Comparison of ENCODE assay signal across 14 mouse cellular contexts in the genomic region with DNA sequence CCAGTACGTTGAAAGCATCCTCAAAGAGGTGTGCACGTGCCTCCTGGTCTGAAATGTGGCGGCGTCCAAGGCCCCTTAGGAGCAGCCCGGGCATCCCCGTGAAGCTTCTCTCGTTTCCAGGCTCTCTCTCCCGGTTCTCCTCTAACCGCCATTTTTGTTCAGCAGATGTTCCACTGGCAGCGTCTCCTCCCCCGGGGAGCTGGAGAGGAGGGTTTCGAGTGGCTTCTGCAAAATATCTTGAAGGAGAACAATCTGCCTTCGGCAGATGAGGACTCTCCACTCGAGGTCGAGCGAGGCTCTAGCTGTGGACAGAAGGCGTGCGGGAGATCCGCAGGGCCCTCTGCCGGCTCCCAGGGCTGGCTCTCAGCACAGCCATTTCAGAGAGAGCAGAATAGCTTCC.
A peak's percentile ranks its signal among the peaks of the same experiment; 100 is the strongest.
DNase-seq lines count a peak whose midpoint lies in the region; ATAC-seq lines count a peak whose summit lies in the region.
"Had no signal": no experiment of that assay in that cellular context is flagged by ENCODE, and none has a peak within 500 bp of the region (broad histone marks: within the 10 kb centered on the region; RNA-seq: fewer than 3 reads in every experiment).

No protein-coding gene starts in this region.

- H3K9ac ChIP-seq in neural tube, embryonic 13.5 days: no peak overlapping the region
- H3K9ac ChIP-seq in embryonic facial prominence, embryonic 15.5 days: no peak overlapping the region
- H3K9ac ChIP-seq: liver, embryonic 13.5 days; midbrain, embryonic 12.5 days had no signal

- no peaks in the 10 kb centered on the region for H3K9me3 ChIP-seq in neural tube, embryonic 13.5 days
- no peaks in the 10 kb centered on the region for H3K9me3 ChIP-seq in embryonic facial prominence, embryonic 15.5 days (replicated peaks)
- H3K9me3 ChIP-seq: heart, embryonic 13.5 days; liver, embryonic 13.5 days; midbrain, embryonic 12.5 days had no signal

- H3K4me2 ChIP-seq in neural tube, embryonic 13.5 days: no peak overlapping the region
- peak overlapping the region; percentile 17; the same call in 1 of the 2 replicates for H3K4me2 ChIP-seq in embryonic facial prominence, embryonic 15.5 days (replicated peaks)
- H3K4me2 ChIP-seq: heart, embryonic 13.5 days; liver, embryonic 13.5 days; midbrain, embryonic 12.5 days had no signal

- no peaks in the 10 kb centered on the region; the same call in 1 of the 2 replicates for H3K27me3 ChIP-seq in neural tube, embryonic 13.5 days
- H3K27me3 ChIP-seq in embryonic facial prominence, embryonic 15.5 days: no peaks in the 10 kb centered on the region
- H3K27me3 ChIP-seq: liver, embryonic 13.5 days had no signal

- WGBS in neural tube, embryonic 13.5 days: 73% methylated on average over 20 of the region's 20 CpGs
- 47% methylated on average over 20 of the region's 20 CpGs for WGBS in embryonic facial prominence, embryonic 15.5 days

- 0 out of 2 replicates have a peak, but pooled peaks cover 12% of the 10 kb centered on the region for H3K4me1 ChIP-seq in neural tube, embryonic 13.5 days (replicated peaks)
- peaks cover 29% of the 10 kb centered on the region for H3K4me1 ChIP-seq in embryonic facial prominence, embryonic 15.5 days
- H3K4me1 ChIP-seq: midbrain, embryonic 12.5 days had no signal

- H3K4me3 ChIP-seq in neural tube, embryonic 13.5 days: no peak overlapping the region
- H3K4me3 ChIP-seq in embryonic facial prominence, embryonic 15.5 days (replicated peaks): no peak overlapping the region
- H3K4me3 ChIP-seq: heart, embryonic 13.5 days; liver, embryonic 13.5 days; midbrain, embryonic 12.5 days had no signal

- H3K27ac ChIP-seq in neural tube, embryonic 13.5 days (replicated peaks): peak overlapping the region; percentile 46; the same call in 1 of the 2 replicates
- peak overlapping the region; percentile 51; the same call in 1 of the 2 replicates for H3K27ac ChIP-seq in embryonic facial prominence, embryonic 15.5 days (replicated peaks)
- H3K27ac ChIP-seq: heart, embryonic 13.5 days; liver, embryonic 13.5 days; midbrain, embryonic 12.5 days had no signal

- ATAC-seq in neural tube, embryonic 13.5 days (ENCODE audit: low read depth): no peak
- no peak for ATAC-seq in embryonic facial prominence, embryonic 15.5 days (ENCODE audit: insufficient number of reproducible peaks, low FRiP score, low TSS enrichment, low read depth)
- no peak for ATAC-seq in monocyte, adult 5-6 weeks (replicated peaks; ENCODE audit: insufficient number of reproducible peaks, low FRiP score, low TSS enrichment, poor library complexity, severe bottlenecking)

- peak; percentile 56 for DNase-seq in gastrocnemius, postnatal 14 days
- DNase-seq in gastrocnemius, adult 18-20 months (ENCODE audit: low spot score): no peak
- no peak for DNase-seq in neural tube, embryonic 10.5 days (ENCODE audit: extremely low spot score, low spot score)
- no peak for DNase-seq in cerebellum, postnatal 25 days
- DNase-seq: kidney, adult 11 months; kidney, postnatal 4 days; liver, embryonic 13.5 days; lung, postnatal 10 days; thymus, postnatal 14 days had no signal

- intact Hi-C loops in gastrocnemius, postnatal 14 days (cut with DNase I; ENCODE audit: low total_unique reads): no loop called here

- H3K36me3 ChIP-seq in neural tube, embryonic 13.5 days: no peaks in the 10 kb centered on the region
- H3K36me3 ChIP-seq in embryonic facial prominence, embryonic 15.5 days: no peaks in the 10 kb centered on the region
- H3K36me3 ChIP-seq: heart, embryonic 13.5 days; liver, embryonic 13.5 days; midbrain, embryonic 12.5 days had no signal
